Mouse (Mus musculus) brain, embryonic 18.5 days (tissue): ENCODE results near the gene Col4a5.

Source experiments
- DNase-seq: peaks from one replicate; pipeline ENCODE4 v3.0.0-alpha.2; 2012; ENCODE audit warnings: low read depth, low spot score

Gene Col4a5

DNA sequence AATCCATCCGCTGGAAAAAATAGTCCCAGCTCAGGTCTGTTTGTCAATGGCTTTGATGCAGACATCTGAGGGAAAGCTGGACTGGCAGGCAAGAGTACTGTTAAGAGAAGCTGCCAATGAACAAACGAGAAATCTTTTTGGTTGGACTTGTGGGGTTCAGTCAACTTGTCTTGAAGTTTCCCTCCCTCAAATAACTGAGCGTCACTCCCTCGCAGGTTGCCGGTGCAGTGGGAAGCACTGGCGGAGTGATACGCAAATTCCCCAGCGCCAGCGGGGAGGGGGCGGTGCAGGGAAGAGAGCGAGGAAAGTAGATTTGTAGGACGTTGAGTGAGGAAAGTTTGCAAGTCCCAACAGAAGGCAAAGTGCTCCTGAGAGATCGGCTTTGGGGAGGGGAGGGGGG is at the start of gene Col4a5:
TSS of gene Col4a5 (plus strand) at position 276 of the 400 bp plus-strand sequence.
- DNase-seq: peak; percentile 10

DNA sequence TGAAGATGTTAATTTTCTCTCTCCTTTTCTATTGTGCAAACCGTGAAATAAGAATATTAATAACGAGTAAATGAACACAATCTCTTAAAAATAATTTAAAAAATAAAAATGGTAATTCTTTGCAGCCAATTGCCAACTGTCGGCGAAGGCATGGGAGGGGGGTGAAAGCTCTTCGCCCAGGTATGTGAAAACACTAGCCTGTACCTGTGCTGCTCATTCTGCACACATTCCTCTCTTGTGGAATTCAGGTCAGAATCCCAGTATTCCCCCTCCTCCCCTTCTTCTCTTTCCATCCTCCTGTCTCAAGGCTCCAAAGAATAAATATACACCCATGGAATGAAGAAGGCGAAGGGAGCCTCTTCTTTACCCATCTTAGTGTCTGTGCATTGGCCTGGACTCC is 38.4 kb upstream of the Col4a5 start:
- DNase-seq: no peak

DNA sequence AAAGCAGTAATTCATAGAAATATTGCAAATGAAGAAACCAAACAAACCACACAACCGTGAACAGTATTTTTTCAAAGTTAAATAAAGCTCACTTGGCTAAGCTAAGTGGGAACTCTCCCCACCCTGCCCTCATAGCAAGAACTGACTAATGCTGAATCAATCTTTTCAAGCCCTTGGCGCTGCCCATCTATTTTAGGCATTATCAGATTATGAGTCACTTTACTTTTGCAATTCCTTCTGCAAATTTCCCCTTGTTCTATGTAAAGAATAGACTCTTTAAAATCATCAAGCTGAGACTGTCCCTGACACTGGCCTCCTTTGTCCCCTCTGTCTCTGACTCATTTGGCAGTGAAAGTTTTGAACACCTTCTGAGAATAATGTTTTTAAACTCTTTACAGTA is 35.8 kb upstream of the Col4a5 start:
- DNase-seq: no peak

DNA sequence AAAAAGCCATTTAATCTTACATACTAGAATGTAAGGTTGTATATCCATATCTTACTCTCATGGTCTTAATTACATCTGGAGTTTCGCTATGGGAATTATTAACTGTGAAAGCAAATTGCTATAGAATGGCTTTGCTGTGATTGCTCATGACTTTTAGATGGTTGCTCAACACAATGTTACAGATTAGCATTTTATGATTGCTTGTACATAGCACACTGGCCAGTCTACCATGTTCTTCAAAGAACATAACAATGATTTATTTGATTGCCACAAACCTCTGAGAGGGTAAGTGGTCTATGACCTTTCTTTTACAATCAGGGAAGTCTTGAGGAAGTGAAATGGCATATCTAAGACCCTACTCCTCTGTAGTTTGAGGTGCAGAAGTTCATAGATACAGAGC is 27.2 kb upstream of the Col4a5 start:
- no peak for DNase-seq

DNA sequence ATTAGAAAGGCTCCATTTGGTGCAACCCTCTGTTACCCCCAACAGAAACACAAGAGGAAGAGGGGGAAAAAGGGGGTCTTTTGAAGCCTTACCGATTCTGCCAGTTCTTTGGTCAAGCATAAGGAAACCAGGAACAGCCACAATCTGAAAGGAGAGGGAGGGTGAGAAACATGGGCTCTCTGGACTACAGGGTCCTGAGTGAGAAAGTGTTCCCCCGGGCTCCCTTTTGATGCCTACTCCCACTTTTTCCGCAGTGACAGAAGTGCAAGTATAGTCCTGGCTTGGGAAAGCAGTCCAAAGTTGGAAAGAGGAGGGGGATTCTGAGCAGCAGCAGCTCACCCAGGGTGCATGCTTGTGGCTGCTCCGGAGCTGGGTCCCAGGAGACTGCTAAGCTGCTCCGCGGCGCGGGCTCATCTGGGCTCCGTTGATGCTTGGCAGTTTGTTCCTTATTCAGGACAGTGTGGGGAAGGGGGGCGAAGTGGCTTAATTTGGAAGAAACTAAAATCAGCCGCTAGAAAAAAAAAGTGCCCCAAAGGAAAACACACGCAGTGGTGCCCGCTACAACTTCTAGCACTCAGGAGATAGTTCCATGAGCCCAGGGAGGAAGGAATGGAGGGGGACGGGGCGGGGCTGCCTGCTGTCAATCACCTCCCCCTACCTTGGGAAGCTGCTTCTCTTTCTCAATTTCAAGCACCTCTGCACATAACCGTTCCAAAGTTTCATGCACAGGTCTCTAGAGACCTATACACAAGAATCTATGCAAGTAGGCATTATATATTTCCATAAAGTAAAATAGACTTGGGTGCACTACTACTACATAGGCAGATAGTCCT is 1.5 kb upstream of the Col4a5 start, which contains the start of gene Col4a6:
TSS of gene Col4a6 (minus strand) at position 607 of the 833 bp plus-strand sequence.
- DNase-seq: no peak

DNA sequence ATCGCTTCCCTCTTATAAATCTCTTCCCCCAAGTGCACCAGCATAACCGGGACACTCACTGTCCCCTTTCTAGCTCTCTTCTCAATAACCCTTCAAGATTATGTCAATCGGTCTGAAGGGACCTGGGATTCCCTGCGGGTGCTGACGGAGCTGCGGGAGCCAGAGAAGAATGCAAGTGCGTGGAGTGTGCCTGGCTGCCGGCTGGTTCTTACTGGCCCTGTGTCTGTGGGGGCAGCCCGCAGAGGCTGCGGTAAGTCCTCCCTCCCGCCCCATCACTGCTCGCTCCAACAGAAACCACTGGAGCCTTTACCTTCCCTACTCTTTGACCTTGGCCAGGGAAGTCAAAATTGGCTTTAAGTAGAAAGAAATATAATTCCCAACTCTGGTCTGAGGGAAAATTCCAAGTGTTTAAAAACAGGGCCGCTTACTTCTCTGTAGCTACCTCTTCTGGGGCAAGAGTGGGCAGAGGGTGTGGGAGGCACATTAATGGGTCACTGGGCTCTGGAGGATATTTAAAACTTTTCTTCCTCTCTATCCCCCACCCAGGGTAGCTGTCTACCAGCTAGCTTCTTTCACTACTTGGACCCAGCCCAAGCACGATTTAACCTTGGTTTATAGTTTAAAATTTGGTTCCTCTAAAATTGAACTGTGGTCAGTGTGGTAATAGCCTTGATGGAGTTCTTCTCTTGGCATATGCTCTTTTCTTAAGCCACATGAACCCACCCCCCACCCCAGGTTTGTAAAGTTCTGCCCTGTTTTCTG is 562 bp downstream of the Col4a5 start:
- DNase-seq: no peak

DNA sequence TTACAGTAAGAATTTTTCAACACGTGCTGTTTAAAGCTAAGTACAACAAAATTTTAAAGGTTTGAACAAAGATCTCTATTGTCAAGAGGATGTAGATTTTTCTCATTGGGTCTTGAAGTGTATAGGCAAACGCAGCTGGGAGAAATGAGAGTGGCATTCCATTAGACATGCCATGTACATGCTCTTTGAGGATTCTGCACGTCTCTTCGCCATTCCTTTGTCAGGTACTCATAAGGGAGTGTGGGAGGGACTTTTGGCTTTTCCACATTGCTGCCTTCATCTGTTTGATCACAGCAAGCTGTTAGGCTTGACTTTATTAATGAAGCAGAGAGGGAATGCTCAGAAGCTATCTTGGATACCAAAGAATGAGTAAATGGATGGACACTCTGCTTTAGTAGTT is 19.4 kb downstream of the Col4a5 start:
- no peak for DNase-seq

DNA sequence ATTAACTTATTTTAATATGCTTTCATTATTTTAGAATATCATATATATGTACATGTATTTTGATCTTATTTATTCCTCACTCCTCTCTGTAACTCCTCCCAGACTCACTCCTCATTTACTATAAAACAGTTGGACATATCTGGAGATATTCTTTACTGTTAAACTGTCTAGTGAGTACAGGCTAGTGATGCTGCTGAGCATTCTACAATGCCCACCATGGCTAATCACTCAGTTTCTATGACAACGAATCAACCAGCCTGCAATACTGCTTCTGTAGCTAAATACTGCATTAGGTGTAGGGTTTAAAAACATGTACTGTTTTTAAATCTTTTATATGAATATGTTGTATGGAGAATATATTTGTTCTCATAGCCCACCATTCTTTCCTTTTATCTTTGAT is 27.9 kb downstream of the Col4a5 start:
- DNase-seq: peak; percentile 4

DNA sequence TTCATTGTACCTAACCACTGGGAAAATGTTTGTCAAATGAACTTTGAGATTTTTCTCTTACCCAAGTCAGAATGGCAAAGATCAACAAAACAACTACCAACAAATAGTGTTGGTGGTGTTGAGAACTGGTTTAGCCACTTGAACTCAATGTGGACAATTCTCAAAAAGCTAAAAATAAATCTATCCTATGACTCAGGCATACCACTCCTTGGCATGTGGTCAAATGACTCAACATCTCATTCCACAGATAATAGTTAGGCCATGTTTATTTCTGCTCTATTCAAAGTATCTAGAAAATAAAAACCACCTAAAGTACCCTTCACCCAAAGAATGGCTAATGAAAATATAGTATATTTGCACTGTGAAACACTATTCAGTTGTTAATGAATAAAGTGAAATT is 58.3 kb downstream of the Col4a5 start:
- no peak for DNase-seq

DNA sequence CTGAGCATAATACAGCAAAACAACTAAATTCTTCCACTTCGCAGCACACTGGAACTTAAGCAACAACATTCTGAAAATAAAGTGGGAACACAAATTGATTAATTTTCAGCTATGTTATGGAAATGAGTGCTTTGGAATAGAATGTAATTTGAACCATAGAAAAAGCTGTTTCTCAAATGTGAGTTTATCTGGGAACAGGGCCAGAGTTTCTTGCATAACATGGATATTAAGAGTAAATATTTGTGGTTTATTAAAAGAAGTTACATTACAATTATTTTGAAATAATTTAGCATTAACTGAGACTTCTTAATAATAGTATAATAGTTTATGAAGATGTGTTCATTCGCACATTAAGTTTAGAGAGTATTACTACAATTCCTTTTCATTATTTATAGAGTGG is 72.3 kb downstream of the Col4a5 start:
- DNase-seq: no peak

DNA sequence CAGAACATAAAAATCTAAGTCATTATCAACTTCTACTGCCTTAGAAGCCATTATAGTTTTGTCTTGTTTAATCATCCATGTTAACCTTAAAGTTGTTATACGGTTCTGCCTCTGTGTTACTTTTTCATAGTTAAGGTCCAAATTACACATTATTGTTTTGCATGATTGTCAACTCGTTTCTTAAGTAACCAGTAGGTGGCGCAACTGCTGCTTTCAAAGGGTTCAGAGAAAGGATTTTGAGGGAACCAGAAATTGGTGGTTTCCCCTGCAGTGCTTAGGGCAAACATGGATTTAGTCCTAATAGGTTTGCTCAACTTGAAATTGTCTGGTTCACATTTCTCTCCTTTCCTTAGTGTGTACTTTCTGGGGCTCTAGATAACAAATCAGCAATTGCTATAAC is 115.1 kb downstream of the Col4a5 start:
- DNase-seq: no peak

DNA sequence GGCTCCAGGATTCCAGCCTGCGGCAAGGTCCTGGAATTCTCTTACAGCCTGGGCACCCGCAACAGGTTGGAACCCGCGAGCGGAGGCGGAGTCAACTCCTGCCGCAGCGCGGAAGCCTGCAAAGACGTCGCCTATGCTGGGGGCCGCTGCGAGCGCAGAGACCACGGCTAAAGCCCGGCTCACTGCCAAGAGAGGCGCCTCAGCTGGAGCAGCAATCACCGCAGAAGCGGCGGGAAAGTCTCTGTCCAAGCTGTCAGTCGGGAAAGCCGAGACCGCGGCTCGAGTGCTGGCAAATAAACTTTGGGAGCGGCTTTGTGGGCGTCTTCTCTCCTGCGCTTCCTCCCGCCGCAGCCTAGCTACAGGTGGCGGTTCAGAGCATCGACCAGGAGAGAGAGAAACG is 246.5 kb downstream of the Col4a5 start:
- no peak for DNase-seq

DNA sequence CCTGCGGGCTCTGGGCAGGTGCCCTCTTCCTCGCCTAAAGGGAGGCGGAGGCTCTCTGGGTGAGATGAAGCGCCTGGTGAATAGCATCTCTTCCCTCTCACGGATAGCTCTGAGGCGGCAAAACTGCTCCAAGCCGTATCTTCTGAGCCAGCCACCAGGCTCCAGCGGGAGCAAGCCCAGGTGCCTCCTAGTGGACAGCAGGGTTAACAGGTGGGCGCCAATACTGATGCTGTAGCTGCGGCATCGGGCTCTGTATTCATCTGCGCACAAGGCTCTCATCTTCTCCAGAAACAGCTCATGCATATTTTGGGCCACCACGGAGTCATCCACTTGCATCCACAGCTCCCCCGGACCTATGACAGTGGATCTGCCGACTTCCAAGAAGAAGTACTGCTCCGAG is 248.8 kb downstream of the Col4a5 start:
- no peak for DNase-seq

DNA sequence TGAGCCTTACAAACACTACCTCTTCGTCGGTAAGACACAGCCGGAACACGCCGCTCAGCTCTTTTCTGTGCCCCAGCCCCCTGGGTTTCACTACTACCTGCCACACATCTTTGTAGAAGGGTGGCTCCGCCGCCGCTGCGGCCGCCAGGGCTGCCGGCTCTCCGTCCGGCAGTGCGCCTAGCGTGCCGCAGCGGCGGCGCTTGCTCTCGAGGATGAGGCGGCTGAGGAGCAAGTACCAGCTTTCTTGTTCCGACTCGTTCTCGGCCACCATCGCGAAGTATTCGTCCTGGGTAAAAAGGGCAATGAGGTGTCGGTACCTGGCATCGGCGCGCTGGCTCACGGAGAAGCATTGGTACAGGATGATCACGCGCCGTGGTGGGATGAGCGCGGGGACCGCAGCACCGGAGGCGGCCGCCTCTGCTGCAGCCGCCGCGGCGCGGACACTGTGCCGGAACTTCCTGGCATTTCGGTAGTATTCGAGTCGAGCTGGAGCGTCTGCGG is 249.3 kb downstream of the Col4a5 start:
- DNase-seq: no peak

DNA sequence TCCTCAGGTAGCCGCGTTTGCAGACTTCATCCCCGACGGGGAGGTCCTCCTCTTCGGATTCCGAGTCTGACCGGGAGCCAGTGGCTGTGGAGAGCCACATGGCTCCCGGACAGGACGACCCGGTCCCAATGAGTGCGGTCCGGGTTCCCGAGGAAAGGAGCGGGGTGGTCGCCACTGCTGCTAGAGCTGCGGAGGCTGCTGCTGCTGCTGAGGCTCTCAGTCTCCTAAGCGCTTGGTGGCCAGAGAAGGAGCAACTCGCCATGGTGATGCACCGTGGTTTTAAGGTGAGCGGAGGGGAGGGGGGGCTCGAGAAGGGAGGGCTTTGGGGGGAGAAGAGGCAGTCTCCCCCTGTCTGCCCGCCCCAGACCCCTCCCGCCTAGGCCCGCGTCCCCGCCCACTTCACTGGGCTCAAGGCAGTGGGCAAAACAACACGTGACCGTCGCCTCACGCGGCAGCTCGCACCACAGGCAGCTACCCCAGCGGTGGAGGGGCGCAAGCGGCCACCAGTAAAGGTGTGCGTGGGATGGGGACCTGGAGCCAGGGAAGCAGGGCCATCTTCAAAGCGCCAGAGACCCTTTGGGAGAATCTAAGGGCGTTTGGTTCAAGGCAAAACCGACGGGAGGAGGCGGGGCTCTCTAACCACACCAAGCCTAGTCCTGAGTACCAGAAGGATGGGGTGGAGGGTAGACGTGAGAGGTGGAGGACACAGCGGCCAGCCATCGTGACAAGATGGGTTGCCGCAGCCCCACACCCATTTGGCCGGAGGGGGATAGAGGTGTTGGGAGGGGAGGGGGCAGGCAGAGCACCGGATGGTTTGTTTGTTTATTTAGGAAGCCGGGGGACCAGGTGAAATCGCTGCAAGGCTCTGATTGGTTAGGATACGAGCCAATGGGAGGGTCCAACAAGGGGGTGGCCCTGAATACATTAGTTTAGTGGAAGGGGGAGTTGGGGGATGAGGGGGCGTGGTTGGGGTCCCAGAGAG is 250.0 kb downstream of the Col4a5 start, which contains the start of gene Irs4:
TSS of gene Irs4 (minus strand) at position 327 of the 982 bp plus-strand sequence.
- no peak for DNase-seq

DNA sequence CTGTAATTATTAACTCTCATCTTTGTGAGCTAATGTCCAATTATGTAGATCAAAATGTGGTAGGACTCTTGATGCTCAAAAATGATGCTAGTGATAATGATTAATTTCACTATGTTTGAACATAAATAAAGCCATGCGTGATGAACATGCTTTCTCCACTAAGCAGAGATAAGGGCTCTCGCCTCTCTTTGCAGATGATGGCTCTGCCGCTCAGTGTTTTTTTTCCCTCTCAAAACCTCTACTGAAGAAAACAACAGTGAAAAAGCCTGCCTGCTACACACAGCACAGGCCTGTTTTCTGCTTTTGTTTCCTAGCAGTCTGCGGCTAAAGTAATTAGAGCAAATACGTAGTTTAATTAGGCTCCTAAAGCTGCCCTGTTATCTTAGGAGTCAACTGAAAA is 254.4 kb downstream of the Col4a5 start:
- no peak for DNase-seq
